Mouse (Mus musculus) midbrain, embryonic 10.5 days (tissue): Measurements from ENCODE around the gene Phactr3. TPM values are rescaled to one million over a fixed set of nuclear protein-coding genes. Genes with fewer than 3 reads are reported as not detected.

Experiments used
- DNase-seq: peaks from one replicate; pipeline ENCODE4 v3.0.0-alpha.2; 2017; ENCODE audit warnings: low spot score
- H3K27ac ChIP-seq: fragments of 300-500 bp; sonication (generic); replicated peaks from 2 replicates; pipeline ENCODE4 v1.5.1; 2016; ENCODE audit warnings: mild to moderate bottlenecking
- H3K27me3 ChIP-seq: fragments of 300-500 bp; sonication (generic); 2 replicates; pipeline ENCODE4 v1.6.1; 2016; ENCODE audit warnings: low read depth, mild to moderate bottlenecking; ENCODE audit not compliant: poor library complexity, severe bottlenecking
- H3K36me3 ChIP-seq: fragments of 300-500 bp; sonication (generic); 2 replicates; pipeline ENCODE4 v1.6.1; 2016; ENCODE audit warnings: mild to moderate bottlenecking, moderate library complexity
- H3K4me1 ChIP-seq: fragments of 300-500 bp; sonication (generic); 2 replicates; pipeline ENCODE4 v1.6.1; 2016
- H3K4me3 ChIP-seq: fragments of 300-500 bp; sonication (generic); 2 replicates; pipeline ENCODE4 v1.5.1; 2016; ENCODE audit warnings: mild to moderate bottlenecking, moderate library complexity
- H3K9me3 ChIP-seq: fragments of 300-500 bp; sonication (generic); replicated peaks from 2 replicates; pipeline ENCODE4 v1.6.1; 2016; ENCODE audit warnings: mild to moderate bottlenecking
- WGBS: fragments of 180-500 bp; shearing (Covaris S2); methylation state at CpG from one replicate; pipeline ENCODE4 v1.1.7; 2016; 5-methylcytosine and 5-hydroxymethylcytosine counted together
- polyA plus RNA-seq: library from polyadenylated mRNA; unstranded; fragments of >200 nt; fragmentation: Nextera tagmentation; extraction: Ambion mirVana; gene quantifications from 2 replicates; pipeline ENCODE4 v1.2.1, GENCODE M21; 2016

The Phactr3 gene
- polyA plus RNA-seq, 1 experiment from 2014 or later, result 5.8 TPM

DNA sequence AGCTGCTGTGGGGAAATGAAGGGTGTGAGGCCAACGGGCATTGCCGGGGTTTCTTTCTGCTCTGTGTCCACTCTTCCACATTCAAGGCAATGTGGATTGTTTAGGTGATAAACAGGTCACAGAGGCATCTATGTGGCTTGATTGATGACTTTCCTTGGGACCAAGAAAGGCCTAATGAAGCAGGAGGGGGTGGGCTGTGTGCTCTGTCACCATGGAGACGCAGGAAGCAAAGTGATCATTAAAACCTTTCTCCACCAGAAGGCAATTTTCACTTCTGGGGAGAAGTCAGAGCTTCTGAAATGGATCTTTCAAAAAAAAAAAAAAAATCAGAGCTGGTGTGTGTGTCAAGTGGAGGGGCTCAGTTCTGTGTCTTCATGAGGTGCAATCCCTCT lies 24.2 kb downstream of the Phactr3 start:
- no peak for DNase-seq
- H3K27ac ChIP-seq, result peak overlapping the region; percentile 89

GRCm38 (mm10) chr2:178143898-178144297 lies 25.1 kb downstream of the Phactr3 start:
- no peak overlapping the region for H3K4me3 ChIP-seq
- no peak for DNase-seq
- H3K27me3 ChIP-seq, result peaks cover 44% of the 10 kb centered on the region
- no peaks in the 10 kb centered on the region for H3K9me3 ChIP-seq
- H3K4me1 ChIP-seq, result peaks cover 26% of the 10 kb centered on the region
- no peak overlapping the region for H3K27ac ChIP-seq
- no peaks in the 10 kb centered on the region for H3K36me3 ChIP-seq
- 80% methylated on average over 1 of the region's 1 CpGs for whole genome bisulfite sequencing

More for the DNA sequence above, 24.2 kb downstream of the Phactr3 start:
- WGBS, result 54% methylated on average over 3 of the region's 3 CpGs
- Histone ChIP-seq H3K4me1 (peaks cover 26% of the 10 kb centered on the region), H3K27me3 (peaks cover 44% of the 10 kb centered on the region), H3K9me3 (no peaks in the 10 kb centered on the region), H3K4me3 (peak overlapping the region; percentile 69), H3K36me3 (no peaks in the 10 kb centered on the region)

- Histone ChIP-seq H3K4me1 (no peaks in the 10 kb centered on the region), H3K9me3 (no peaks in the 10 kb centered on the region), H3K27me3 (0 out of 2 replicates have a peak, but pooled peaks cover 5% of the 10 kb centered on the region), H3K4me3 (no peak overlapping the region), H3K27ac (no peak overlapping the region), H3K36me3 (no peaks in the 10 kb centered on the region)
- WGBS, result 81% methylated on average over 1 of the region's 1 CpGs
- DNase-seq, result no peak
Observed at GRCm38 (mm10) chr2:178149312-178149711, 30.5 kb downstream of the Phactr3 start.

DNA sequence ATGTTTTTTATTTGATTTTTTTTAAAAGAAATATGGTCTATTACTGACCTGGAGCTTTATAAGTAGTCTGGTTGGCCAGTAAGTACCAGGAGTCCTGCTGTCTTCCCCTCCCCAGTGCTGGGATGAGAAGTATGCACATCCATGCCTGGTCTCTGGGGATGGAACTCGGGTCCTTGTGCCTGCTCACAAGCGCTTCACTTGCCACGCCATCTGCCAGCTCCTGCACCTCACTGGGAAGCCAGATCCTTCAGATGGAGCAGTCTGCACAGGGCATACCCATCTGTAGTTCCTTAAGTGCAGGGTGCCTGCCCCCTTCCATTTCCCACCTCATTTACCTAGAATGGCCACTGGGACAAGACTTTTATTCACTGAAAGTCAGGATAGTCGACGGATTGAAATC lies 31.9 kb downstream of the Phactr3 start:
- Histone ChIP-seq H3K27me3 (no peaks in the 10 kb centered on the region), H3K36me3 (no peaks in the 10 kb centered on the region), H3K4me1 (no peaks in the 10 kb centered on the region), H3K27ac (no peak overlapping the region), H3K9me3 (no peaks in the 10 kb centered on the region), H3K4me3 (no peak overlapping the region)
- no peak for DNase-seq
- WGBS, result 97% methylated on average over 5 of the region's 5 CpGs

GRCm38 (mm10) chr2:178153601-178154000 lies 34.8 kb downstream of the Phactr3 start:
- H3K4me3 ChIP-seq, result no peak overlapping the region
- WGBS, result 94% methylated on average over 2 of the region's 2 CpGs
- H3K9me3 ChIP-seq, result no peaks in the 10 kb centered on the region
- no peaks in the 10 kb centered on the region for H3K36me3 ChIP-seq
- no peaks in the 10 kb centered on the region for H3K27me3 ChIP-seq
- no peak for DNase-seq
- no peak overlapping the region for H3K27ac ChIP-seq
- no peaks in the 10 kb centered on the region for H3K4me1 ChIP-seq

DNA sequence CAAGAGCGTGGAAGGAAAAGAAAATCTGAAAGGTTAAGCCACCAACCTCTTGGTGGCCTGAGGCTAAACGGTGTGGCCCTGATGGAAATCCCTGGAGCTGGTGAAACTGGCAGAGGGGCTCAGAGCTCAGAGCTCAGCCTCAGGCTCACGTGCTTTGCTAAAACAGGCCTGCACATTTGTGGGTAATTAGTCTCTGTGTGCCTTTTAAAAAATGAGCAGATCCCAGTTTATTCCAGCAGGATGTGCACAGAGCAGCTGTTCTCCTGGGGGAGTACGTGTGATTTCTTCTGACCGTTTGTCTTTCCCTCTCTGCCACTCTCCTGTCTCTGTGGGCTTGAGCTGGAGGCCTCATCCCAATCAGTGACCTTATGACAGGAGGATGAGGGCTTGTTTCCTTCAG lies 35.4 kb downstream of the Phactr3 start:
- H3K27ac ChIP-seq, result no peak overlapping the region

DNA sequence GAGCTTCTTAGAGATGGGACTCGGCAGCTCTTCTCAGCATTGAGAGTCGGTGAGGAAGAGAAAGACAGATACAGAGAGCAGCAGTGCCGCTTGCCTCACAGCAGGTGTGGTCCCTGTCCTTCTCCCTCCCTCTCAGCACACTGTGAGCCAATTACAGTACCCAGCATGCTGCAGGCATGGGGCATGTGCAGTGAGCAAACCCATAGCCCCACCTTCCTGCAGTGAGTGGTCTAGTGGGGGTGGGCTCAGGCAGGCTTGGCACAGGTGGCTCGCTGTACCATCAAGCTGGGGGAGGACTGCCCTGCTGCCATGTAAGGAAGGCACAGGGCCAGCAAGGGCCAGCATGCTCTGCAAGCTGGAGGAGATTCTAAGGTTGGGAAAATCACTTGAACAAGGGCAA lies 35.8 kb downstream of the Phactr3 start:
- DNase-seq, result no peak
- no peak overlapping the region for H3K27ac ChIP-seq
- WGBS, result 39% methylated on average over 4 of the region's 4 CpGs

More for the DNA sequence above, 35.4 kb downstream of the Phactr3 start:
- Histone ChIP-seq H3K4me3 (no peak overlapping the region), H3K9me3 (no peaks in the 10 kb centered on the region), H3K4me1 (no peaks in the 10 kb centered on the region), H3K36me3 (no peaks in the 10 kb centered on the region), H3K27me3 (no peaks in the 10 kb centered on the region)
- DNase-seq, result no peak
- 62% methylated on average over 5 of the region's 5 CpGs for WGBS

GRCm38 (mm10) chr2:178155176-178155916 lies 36.6 kb downstream of the Phactr3 start:
- H3K9me3 ChIP-seq, result no peaks in the 10 kb centered on the region
- no peaks in the 10 kb centered on the region for H3K36me3 ChIP-seq
- no peaks in the 10 kb centered on the region for H3K27me3 ChIP-seq
- H3K27ac ChIP-seq, result no peak overlapping the region
- WGBS, result 84% methylated on average over 8 of the region's 8 CpGs
- no peak for DNase-seq
- H3K4me1 ChIP-seq, result no peaks in the 10 kb centered on the region
- H3K4me3 ChIP-seq, result no peak overlapping the region

More for the DNA sequence above, 35.8 kb downstream of the Phactr3 start:
- Histone ChIP-seq H3K9me3 (no peaks in the 10 kb centered on the region), H3K4me1 (no peaks in the 10 kb centered on the region), H3K36me3 (no peaks in the 10 kb centered on the region), H3K27me3 (no peaks in the 10 kb centered on the region), H3K4me3 (no peak overlapping the region)

DNA sequence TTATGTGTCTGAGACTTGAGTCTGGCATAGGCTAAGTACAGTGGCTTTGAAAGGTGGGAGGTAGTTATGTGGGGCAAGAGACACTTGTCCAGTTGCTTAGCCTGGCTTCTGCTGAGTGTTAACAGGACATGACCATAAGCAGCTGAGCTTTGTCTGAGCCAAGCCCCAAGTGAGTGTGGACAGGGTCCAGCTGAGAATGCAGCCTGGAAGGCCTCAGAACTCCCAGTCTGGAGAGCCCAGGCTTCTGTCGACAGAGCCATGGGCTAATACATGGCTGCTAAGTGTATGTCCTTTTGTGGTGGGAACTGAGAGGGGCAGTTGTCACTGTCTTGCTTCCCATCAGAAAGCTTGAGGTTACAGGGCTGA lies 37.1 kb downstream of the Phactr3 start:
- Histone ChIP-seq H3K9me3 (no peaks in the 10 kb centered on the region), H3K27ac (no peak overlapping the region), H3K36me3 (no peaks in the 10 kb centered on the region), H3K4me1 (no peaks in the 10 kb centered on the region), H3K27me3 (no peaks in the 10 kb centered on the region), H3K4me3 (no peak overlapping the region)
- DNase-seq, result no peak
- WGBS, result 86% methylated on average over 1 of the region's 1 CpGs

DNA sequence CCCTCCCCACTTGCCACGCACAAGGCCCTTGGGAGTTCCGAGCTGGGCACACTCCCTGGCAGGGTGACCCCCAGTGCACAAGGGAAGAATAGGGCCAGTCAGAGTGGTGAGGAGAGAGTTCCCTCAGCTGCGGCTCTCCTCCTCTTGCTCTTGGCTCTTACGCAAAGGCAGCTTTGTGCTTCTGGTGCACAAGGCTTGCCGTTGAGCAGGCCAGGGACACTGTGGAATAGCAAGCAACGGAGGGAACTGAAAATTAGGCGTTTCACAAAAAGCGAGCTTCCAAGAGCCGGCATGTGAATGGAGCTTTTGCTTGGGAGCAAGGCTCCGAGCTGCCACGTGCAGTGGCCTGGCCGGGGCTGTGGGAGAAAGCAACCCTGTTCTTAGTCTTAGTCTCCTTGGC lies 40.2 kb downstream of the Phactr3 start:
- no peaks in the 10 kb centered on the region for H3K27me3 ChIP-seq
- DNase-seq, result no peak
- 87% methylated on average over 12 of the region's 12 CpGs for WGBS
- H3K9me3 ChIP-seq, result no peaks in the 10 kb centered on the region
- H3K27ac ChIP-seq, result no peak overlapping the region
- no peaks in the 10 kb centered on the region for H3K36me3 ChIP-seq
- no peaks in the 10 kb centered on the region for H3K4me1 ChIP-seq
- no peak overlapping the region for H3K4me3 ChIP-seq

DNA sequence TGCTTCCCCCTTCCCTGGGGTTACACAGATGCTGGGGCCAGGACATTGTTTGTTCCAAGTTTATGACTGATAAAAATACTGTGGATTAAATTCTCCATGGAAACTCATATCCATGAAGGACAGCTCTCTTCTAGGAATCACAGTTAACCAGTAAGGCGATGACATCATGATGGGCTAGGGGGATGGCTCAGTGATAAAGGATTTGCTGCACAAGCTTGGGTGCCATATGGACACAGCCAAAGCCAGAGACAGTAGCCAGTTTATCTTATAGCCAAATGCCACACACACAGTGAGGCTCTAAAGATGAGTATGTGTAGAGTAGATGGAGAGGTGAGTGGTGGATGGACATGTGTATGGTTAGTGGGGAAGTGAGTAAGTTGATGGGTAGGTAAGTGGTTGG lies 45.2 kb downstream of the Phactr3 start:
- Histone ChIP-seq H3K9me3 (no peaks in the 10 kb centered on the region), H3K27me3 (no peaks in the 10 kb centered on the region), H3K27ac (no peak overlapping the region), H3K4me1 (peaks cover under 1% of the 10 kb centered on the region; the same call in 1 of the 2 replicates), H3K36me3 (no peaks in the 10 kb centered on the region), H3K4me3 (no peak overlapping the region)
- no peak for DNase-seq
- WGBS, result 91% methylated on average over 1 of the region's 1 CpGs

DNA sequence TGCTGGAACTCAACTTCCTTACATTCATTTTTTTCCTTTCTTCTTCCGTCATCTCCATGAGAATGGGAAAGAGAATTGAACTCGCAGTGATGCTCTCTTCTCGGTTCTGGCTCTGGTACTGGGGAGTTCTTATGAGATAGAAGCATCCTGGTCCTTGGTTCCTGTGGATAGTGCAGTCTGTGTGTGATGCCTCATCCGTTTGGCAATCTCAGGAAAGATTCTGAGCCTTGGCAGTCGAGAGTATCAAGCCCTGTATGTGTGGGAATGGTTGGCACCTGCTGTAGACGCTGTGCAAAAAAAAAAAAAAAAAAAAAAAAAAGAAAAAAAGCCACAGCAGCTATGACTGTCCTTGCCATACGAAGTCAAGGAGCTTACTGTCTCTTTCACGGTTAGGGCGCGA lies 47.2 kb downstream of the Phactr3 start:
- Histone ChIP-seq H3K27ac (no peak overlapping the region), H3K9me3 (no peaks in the 10 kb centered on the region), H3K27me3 (no peaks in the 10 kb centered on the region), H3K4me1 (peaks cover 16% of the 10 kb centered on the region), H3K4me3 (no peak overlapping the region), H3K36me3 (no peaks in the 10 kb centered on the region)
- WGBS, result 80% methylated on average over 10 of the region's 10 CpGs
- no peak for DNase-seq

DNA sequence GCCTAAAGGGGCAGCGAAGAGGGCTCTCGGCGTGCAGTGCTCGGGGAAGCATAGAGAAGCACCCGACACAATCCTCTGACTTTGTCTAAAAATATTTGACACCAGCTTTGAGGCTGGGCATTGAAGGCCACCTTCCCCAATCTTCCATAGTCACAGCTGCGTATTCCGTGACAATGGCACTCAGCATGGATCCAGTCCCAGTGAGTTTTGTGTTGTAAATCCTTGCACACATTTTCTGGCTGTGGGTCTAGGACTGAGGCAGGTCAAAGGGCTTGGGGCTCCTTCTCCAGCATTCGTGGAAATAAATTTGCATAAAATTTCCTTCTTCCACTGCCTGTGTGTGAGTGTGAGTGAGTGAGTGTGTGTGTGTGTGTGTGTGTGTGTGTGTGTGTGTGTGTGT lies 51.2 kb downstream of the Phactr3 start:
- no peaks in the 10 kb centered on the region for H3K9me3 ChIP-seq
- 46% methylated on average over 8 of the region's 8 CpGs for WGBS
- peaks cover 23% of the 10 kb centered on the region for H3K4me1 ChIP-seq
- no peaks in the 10 kb centered on the region for H3K36me3 ChIP-seq
- H3K27me3 ChIP-seq, result no peaks in the 10 kb centered on the region
- peak; percentile 13 for DNase-seq
- H3K4me3 ChIP-seq, result no peak overlapping the region
- no peak overlapping the region for H3K27ac ChIP-seq
